Mouse (Mus musculus) adrenal gland, postnatal 14 days (tissue): Measurements from ENCODE around the gene Mcam. TPM values are rescaled to one million over a fixed set of nuclear protein-coding genes. Genes with fewer than 3 reads are reported as not detected.

Source experiments
- DNase-seq: peaks from one replicate; pipeline ENCODE4 v3.0.0; 2021; ENCODE audit warnings: mixed read lengths
- total RNA-seq: library from RNA; stranded (reverse); gene quantifications from 2 replicates; pipeline ENCODE4 v1.2.3, GENCODE M21; 2021

The Mcam gene
- total RNA-seq, 1 experiment from 2014 or later, result 65.3 TPM

DNA sequence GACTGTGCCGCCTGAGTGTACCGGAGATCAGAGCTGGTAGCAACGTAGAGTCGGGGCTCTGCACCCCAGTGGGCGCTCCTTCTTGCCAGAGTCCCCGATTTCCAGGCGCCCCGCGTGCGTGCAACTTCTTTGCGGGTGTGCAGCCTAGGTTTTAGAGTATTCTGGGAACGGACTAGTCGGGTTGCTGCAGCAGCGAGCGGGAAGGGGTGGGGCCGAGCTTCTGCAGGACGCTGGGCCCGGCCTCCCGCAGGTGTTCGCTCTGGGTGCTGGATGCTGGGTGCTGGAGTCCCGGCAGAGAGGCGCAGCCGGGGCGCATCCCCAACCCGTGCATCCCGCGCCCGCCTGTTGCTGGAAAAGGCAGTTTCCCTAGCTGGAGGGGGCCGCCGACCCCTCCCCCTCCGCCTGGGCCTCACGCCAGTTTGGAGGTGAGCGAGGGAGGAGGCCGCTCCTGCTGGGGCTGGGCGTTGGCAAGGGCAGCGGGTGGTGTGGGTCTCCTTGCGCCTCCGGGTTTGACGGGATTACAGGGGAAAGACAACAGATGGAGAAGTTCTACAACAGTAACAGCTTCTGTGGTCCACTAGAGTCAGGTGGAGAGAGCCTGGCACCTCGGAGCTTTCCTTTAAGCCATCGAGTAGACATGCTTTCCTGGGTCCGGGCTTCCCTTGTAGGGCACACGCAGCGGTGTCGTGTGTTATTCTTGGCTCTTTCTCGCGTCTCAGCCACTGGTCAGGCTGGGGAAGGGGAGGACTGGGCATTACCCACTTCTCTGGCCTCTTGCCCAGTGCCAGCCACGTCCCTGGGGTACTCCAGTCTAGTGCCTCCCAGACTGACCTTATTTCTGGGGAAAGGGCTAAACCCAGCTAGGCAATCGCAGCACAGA, 822 bp downstream of the Mcam start:
- peak; percentile 83 for DNase-seq

- DNase-seq, result no peak
Measured at GRCm38 (mm10) chr9:44135731-44136411, 1.6 kb downstream of the Mcam start.

DNA sequence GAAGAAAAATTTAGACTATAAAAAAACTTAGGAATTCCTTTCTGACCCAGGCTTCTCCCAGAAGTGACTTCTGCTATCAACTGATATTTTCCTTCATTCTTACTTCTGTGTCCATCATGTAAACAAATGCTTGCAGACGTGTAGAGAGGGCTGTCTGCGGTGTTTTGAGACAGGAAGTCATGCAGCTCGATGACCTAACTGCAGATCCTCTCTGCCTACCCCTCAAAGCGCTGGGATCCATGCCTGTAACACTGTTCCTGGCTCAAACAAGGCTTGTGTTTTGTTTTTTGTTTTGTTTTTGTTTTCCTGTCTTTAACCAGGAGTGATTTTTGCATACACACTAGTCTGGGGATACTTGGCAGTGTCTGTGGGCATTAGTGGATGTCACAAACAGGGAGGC, 3.6 kb downstream of the Mcam start:
- no peak for DNase-seq

GRCm38 (mm10) chr9:44141951-44142350, 7.7 kb downstream of the Mcam start:
- DNase-seq, result no peak

DNA sequence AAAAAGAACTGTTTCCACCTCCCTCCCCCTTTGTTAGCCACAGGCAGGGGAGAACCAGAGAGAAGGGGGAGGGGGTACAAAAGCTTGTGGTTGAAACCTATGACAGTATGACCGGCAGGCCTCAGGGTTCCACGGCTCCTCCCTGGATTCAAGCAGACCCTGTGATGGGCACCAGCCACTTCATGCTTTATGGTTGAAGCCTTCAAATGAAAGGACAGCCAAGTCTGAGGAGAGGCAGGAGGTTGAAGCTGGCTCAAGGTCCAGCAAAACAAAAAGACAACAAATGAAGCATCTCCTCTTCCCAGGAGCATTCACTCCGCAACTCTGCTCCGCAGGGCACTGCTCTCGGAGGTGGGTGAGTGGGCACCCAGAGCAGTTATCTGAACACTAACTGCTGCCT, 9.2 kb downstream of the Mcam start:
- no peak for DNase-seq

DNA sequence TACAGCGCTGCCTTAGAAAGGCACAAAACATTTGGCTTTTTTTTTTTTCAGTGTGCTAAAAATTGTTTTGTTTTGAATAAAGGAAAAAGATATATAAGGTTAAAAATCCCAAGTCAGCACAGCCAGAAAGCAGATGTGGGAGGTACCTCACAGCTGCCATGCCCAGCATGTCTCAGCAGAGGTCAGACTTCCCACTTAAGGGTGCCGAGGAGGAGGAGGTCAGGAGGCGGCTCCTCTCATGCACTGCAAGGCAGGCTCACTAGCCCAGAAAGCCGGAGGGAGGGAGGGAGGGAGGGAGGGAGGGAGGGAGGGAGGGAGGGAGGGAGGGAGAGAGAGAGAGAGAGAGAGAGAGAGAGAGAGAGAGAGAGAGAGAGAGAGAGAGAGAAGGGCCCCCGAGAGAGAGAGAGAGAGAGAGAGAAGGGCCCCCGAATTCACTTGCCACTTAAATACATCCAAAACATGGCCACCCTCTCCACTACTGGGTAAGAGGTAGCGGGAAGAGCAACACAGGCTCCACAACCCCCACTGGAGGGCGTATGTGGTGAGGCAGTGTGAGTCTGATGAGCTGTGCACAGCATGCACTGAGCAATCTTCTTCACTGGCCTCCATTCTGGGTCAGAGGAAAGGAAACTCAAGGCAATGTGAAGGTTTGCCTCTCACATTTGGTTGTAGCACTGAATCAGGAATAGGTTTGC, 9.9 kb downstream of the Mcam start:
- DNase-seq, result peak; percentile 64

DNA sequence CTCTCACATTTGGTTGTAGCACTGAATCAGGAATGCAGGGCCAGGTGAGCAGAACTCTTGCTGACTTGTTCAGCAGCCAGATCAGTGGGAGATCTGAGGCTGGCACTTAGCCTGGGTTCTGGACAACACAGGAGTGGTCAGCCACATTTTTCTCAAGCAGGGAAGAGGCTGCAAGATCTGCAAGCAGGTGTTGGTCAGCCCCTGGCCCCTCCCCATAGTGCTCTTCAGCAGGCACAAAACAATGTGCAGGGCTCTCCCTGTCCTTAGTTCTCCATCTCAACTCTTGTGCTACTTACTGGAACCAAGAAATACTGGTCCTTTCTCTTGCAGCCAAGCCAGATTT, 10.4 kb downstream of the Mcam start:
- DNase-seq, result no peak

DNA sequence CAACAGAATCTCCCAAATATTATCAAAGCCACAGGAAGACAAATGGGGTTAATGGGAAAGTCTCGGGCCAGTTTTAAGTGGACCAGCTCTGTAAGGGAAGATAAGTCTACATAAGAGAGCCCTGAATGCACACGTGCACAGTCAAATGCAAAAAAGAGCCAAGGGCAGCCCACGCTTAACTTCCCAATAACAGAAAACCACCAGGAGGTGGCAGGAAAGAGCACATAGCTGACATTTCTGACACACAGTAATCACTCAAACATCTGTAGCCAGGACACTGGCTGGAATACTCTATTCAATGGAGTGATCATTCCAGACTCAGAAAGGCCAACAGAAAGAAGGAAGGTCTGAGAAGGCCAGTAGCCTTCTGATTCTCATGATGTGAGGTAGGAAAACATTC, 13.0 kb downstream of the Mcam start:
- peak; percentile 47 for DNase-seq

DNA sequence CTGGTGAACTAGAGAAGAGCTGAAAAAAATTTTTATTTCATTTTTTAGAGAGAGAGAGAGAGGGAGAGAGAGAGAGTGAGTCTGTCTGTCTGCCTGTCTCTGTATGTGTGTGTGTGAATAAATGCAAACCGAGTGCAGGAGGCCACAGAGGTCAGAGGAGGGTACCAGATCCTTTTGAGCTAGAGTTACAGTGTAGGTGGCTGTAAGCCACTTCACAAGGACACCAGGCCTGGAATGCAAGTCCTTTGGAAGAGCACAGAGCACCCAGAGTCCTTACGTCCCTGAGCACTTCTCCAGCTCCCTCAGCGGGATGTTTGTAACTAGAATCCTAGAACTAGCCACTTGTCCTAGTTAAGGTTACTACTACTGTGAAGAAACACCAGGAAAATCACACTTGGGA, 25.6 kb downstream of the Mcam start:
- DNase-seq, result no peak

DNA sequence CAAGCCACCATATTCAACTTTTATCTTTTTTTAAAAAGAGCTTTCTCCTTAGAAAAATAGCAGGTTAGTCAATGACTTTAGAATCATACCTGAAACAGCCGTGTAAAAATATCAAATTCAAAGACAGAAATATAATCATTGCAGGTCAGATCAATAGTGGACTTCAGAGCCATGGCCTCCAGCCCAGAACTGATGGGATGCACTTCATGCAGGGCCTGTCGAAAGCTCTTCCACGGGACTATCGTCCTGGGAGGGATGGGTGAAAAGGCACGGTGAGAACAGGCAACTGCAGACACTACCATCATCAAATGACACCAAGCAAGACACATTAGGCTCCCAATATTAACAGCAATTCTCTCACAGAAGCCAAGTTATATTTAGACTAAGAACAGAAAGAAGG, 34.7 kb downstream of the Mcam start:
- DNase-seq, result no peak

- DNase-seq, result peak; percentile 81
Measured at GRCm38 (mm10) chr9:44170691-44171151, 36.5 kb downstream of the Mcam start.

GRCm38 (mm10) chr9:44175556-44175955, 41.3 kb downstream of the Mcam start:
- no peak for DNase-seq

- DNase-seq, result no peak
Measured at GRCm38 (mm10) chr9:44175957-44176356, 41.7 kb downstream of the Mcam start.

GRCm38 (mm10) chr9:44177405-44177804, 43.1 kb downstream of the Mcam start:
- DNase-seq, result no peak

DNA sequence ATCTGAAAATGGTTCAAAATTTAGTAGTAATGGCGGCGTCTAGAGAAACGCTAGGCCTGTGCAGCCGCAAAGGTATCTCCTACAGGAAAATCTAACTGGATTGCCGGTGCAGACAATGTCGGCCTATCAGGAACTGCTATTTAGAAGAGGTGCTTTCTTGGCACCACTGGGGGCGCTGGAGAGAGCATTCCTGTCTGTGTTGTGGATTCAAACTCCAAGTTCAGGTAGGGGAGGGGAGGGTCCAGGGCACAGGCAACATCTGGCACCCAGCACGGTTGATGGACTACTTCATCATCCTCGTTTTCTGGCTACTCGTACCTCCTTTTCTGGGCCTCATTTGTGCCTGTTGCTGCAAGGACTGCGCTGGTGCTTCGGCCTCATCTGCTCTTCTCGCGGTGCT, 44.1 kb downstream of the Mcam start:
- DNase-seq, result peak; percentile 54

GRCm38 (mm10) chr9:44178811-44179210, 44.5 kb downstream of the Mcam start:
- no peak for DNase-seq

DNA sequence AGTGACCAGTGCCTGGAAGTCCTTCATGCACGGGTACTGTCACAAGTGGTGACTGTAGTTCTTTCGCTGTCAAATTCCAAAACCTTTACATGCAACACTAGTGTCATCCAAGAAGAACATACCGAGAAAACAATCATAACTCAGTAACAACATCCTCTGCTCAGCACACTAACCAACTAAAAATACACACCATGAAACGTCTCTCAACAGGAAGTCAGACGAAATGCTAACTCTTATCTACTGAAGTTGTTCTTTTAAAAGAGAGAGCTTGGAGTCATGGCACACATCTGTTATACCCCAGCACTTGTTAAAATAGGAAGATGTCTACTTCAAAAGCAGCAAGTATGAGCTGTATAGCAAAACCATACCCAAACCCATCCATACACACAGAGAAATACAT, 47.3 kb downstream of the Mcam start:
- no peak for DNase-seq

GRCm38 (mm10) chr9:44182260-44182659, 48.0 kb downstream of the Mcam start:
- DNase-seq, result peak; percentile 71

- DNase-seq, result no peak
Measured at GRCm38 (mm10) chr9:44188223-44188622, 54.0 kb downstream of the Mcam start.

GRCm38 (mm10) chr9:44191166-44191565, 56.9 kb downstream of the Mcam start:
- DNase-seq, result no peak

GRCm38 (mm10) chr9:44192312-44192711, 58.0 kb downstream of the Mcam start:
- DNase-seq, result no peak
